Mouse (Mus musculus) spleen, adult 2 months (tissue): ENCODE data around the gene Chordc1. TPM values are rescaled to one million over a fixed set of nuclear protein-coding genes. Genes with fewer than 3 reads are reported as not detected.
A peak's percentile ranks its signal among the peaks of the same experiment; 100 is the strongest.

ENCODE experiments used
- DNase-seq, 2 experiments: peaks; one replicate each; pipeline versions ENCODE4 v3.0.0 to v3.0.0-alpha.2; 2012 to 2021; ENCODE audit warnings: low spot score in 2 of 2, low read depth in 1 of 2
- H3K27ac ChIP-seq: fragments of 200-500 bp; 2 replicates; pipeline ENCODE4 v1.5.1; 2012; ENCODE audit warnings: low read length, inconsistent platforms; ENCODE audit not compliant: insufficient read depth
- H3K27me3 ChIP-seq: fragments of 200-500 bp; 2 replicates; pipeline ENCODE4 v1.6.1; 2012; ENCODE audit warnings: mild to moderate bottlenecking, moderate library complexity, low read length, inconsistent platforms; ENCODE audit not compliant: control insufficient read depth, insufficient read depth
- H3K36me3 ChIP-seq: fragments of 200-500 bp; 2 replicates; pipeline ENCODE4 v1.6.1; 2012; ENCODE audit warnings: mild to moderate bottlenecking, low read length, inconsistent platforms; ENCODE audit not compliant: control insufficient read depth, insufficient read depth
- H3K4me1 ChIP-seq: fragments of 200-500 bp; 2 replicates; pipeline ENCODE4 v1.6.1; 2011; ENCODE audit warnings: inconsistent platforms; ENCODE audit not compliant: control insufficient read depth, insufficient read depth, insufficient read length
- H3K4me3 ChIP-seq: fragments of 200-500 bp; 2 replicates; pipeline ENCODE4 v1.5.1; 2011; ENCODE audit warnings: mild to moderate bottlenecking, inconsistent platforms; ENCODE audit not compliant: insufficient read depth, insufficient read length; ENCODE audit errors: extremely low read depth
- CTCF ChIP-seq: fragments of 200-500 bp; IDR thresholded peaks from 2 replicates; pipeline ENCODE4 v1.5.1; 2011; ENCODE audit warnings: mild to moderate bottlenecking, inconsistent platforms; ENCODE audit not compliant: insufficient read depth, insufficient read length, insufficient replicate concordance; ENCODE audit errors: extremely low read depth
- POLR2A ChIP-seq: fragments of 200-500 bp; IDR thresholded peaks from 2 replicates; pipeline ENCODE4 v1.6.1; 2011; ENCODE audit warnings: low read depth, low read length, inconsistent platforms
- WGBS: fragments of 180-500 bp; shearing (Covaris S2); methylation state at CpG from one replicate; pipeline ENCODE4 v1.1.7; 2018; 5-methylcytosine and 5-hydroxymethylcytosine counted together
- polyA plus RNA-seq: library from polyadenylated mRNA; depleted of rRNA; stranded (reverse); fragments of >200 nt; gene quantifications from 2 replicates; pipeline ENCODE4 v1.2.3, GENCODE M21; 2012; rRNA removed

The Chordc1 gene
- polyA plus RNA-seq, 1 experiment = 25.5 TPM

- DNase-seq = no peak
- no peaks in the 10 kb centered on the region; the same call in 1 of the 2 replicates for H3K4me1 ChIP-seq
- H3K4me3 ChIP-seq = peak overlapping the region; percentile 78
- no peak overlapping the region for H3K27ac ChIP-seq
- TF ChIP-seq POLR2A (no peak), CTCF (no peak)
- WGBS = 10% methylated on average over 6 of the region's 6 CpGs
- peaks cover 1% of the 10 kb centered on the region; the same call in 1 of the 2 replicates for H3K36me3 ChIP-seq
- no peaks in the 10 kb centered on the region for H3K27me3 ChIP-seq
These were observed 1.3 kb downstream of the Chordc1 start for GRCm38 (mm10) chr9:18293026-18293781.

- no peaks in the 10 kb centered on the region; the same call in 1 of the 2 replicates for H3K4me1 ChIP-seq
- DNase-seq = no peak
- TF ChIP-seq CTCF (no peak), POLR2A (no peak)
- H3K36me3 ChIP-seq = peaks cover 27% of the 10 kb centered on the region
- H3K27ac ChIP-seq = no peak overlapping the region
- H3K27me3 ChIP-seq = no peaks in the 10 kb centered on the region
- H3K4me3 ChIP-seq = no peak overlapping the region
- WGBS = 95% methylated on average over 6 of the region's 6 CpGs
These were observed 6.4 kb downstream of the Chordc1 start for GRCm38 (mm10) chr9:18298301-18298700.

- TF ChIP-seq CTCF (no peak), POLR2A (no peak)
- Histone ChIP-seq H3K4me1 (no peaks in the 10 kb centered on the region), H3K27ac (no peak overlapping the region), H3K4me3 (no peak overlapping the region), H3K36me3 (0 out of 2 replicates have a peak, but pooled peaks cover 4% of the 10 kb centered on the region), H3K27me3 (no peaks in the 10 kb centered on the region)
- WGBS = 95% methylated on average over 3 of the region's 3 CpGs
- no peak for DNase-seq
These were observed 28.1 kb downstream of the Chordc1 start for GRCm38 (mm10) chr9:18319990-18320389.

Other genes starting within 250 kb of the Chordc1 start
- gene Naalad2, start 110.9 kb downstream of the Chordc1 start, polyA plus RNA-seq = 0.07 TPM in 2 replicates
- not detected in 2 replicates for gene Ubtfl1, start 112.3 kb downstream of the Chordc1 start, polyA plus RNA-seq
- not detected in 2 replicates for gene Mbd3l2, start 138.5 kb downstream of the Chordc1 start, polyA plus RNA-seq
- 0.05 and 0.14 TPM in 2 replicates for gene Zfp558, start 186.1 kb downstream of the Chordc1 start, polyA plus RNA-seq
- gene Mbd3l1, start 186.2 kb downstream of the Chordc1 start, polyA plus RNA-seq = not detected in 2 replicates